Mouse (Mus musculus) ES-Bruce4 (cell line): ENCODE data around the gene Smtnl1.

Experiments used
- CTCF ChIP-seq: IDR thresholded peaks from one replicate; pipeline ENCODE4 v1.8.1; 2011; ENCODE audit warnings: low read depth, low read length
- EP300 ChIP-seq: IDR thresholded peaks from 2 replicates; pipeline ENCODE4 v1.6.1; 2011; ENCODE audit warnings: low read depth, low read length; ENCODE audit not compliant: insufficient read depth
- POLR2A ChIP-seq: IDR thresholded peaks from one replicate; pipeline ENCODE4 v1.8.1; 2011; ENCODE audit warnings: low read length; ENCODE audit not compliant: insufficient read depth

DNA sequence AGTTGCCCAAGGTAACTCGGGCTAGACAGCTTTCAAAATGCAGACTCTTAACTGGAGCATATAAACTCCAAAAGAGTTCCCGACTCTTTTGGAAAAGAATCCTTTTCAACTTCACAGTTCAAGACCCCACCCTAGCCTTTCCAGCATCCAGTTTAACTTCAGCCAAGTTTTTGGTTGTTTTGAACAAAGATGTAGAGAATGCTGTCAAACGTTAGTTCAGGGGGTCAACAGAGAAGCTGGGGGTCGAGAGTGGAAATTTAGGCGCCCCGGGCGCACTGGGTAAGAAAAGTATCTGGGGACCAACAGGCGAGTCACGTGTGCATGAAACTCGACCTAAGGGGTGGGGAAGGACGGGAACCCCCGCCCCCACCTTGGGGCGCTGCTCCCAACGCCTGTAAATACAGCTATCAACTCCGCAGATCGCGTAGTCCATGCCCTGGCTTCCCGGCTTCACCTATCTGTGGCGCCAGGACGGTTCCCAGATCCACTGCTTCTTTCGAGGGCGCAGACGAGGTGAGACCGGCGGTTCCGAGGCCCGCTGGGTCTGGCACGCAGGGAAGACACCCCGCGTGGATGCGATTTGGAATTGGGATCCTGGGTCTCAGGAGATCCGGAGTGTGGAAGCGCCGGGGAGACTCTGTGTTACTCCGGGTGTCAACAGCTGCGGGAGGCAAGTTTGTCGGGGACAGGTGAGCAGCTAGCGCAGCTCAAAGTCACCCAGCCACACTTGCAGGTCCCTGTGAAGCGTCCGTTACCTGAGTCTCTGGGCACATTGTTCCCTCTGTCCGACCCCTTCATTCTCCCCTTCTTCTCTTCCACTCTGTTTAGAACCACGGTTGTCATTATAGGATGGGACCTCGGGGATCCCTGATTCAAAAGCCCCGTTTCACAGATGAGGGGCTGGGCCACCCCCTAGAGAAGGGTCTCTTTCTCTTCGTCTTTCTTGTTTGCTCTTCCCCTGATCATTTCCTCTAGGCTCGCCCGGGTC lies 16.8 kb upstream of the Smtnl1 start:
- no peak for TF ChIP-seq CTCF
- peak; percentile 54 for TF ChIP-seq POLR2A
- peak; percentile 85 for TF ChIP-seq EP300
